Mouse (Mus musculus): ENCODE measurements around the gene Abhd4.

DNA sequence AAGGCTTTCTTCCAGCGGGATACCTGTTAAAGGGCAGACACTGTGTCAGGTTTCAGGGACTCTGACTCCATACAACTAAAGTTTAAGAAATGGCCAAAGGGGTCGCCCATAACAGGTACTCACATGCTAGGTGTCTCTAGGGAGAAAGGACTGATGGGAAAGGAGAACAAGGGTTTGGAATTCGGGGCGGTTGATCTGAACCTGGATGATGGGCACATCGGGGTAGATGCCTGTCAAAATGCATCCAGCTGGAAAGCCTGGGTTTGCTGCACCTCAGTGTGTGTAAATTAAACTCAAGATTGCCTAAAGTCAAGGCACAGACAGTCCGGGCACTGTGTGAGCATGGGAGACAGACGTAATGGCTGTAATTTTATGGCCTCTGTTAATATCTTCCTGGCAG, 25.5 kb upstream of the Abhd4 start:
- TF ChIP-seq POLR2A (IDR thresholded peaks at IDR 0.05; ENCODE audit: borderline replicate concordance, extremely low read depth, low read depth, low read length) (no peak), CTCF (IDR thresholded peaks at IDR 0.05; ENCODE audit: insufficient read depth, low read length) (no peak)

All from lung, adult 2 months (tissue).